Mouse (Mus musculus) intestine, embryonic 15.5 days (tissue): ENCODE measurements around the gene Arl6ip4. TPM values are rescaled to one million over a fixed set of nuclear protein-coding genes. Genes with fewer than 3 reads are reported as not detected.
A peak's percentile ranks its signal among the peaks of the same experiment; 100 is the strongest.

Experiments used
- ATAC-seq: fragments of 200-750 bp; cut with Nextera tagmentation; 2 replicates; pipeline ENCODE4 v1.8.0; 2017; ENCODE audit warnings: moderate TSS enrichment, moderate library complexity
- H3K27ac ChIP-seq: fragments of 300-500 bp; sonication (generic); 2 replicates; pipeline ENCODE4 v1.5.1; 2015; ENCODE audit warnings: mild to moderate bottlenecking, inconsistent platforms
- H3K27me3 ChIP-seq: fragments of 300-500 bp; sonication (generic); replicated peaks from 2 replicates; pipeline ENCODE4 v1.6.1; 2015; ENCODE audit warnings: inconsistent platforms
- H3K36me3 ChIP-seq: fragments of 300-500 bp; sonication (generic); 2 replicates; pipeline ENCODE4 v1.6.1; 2015; ENCODE audit warnings: inconsistent platforms
- H3K4me1 ChIP-seq: fragments of 300-500 bp; sonication (generic); replicated peaks from 2 replicates; pipeline ENCODE4 v1.6.1; 2015; ENCODE audit warnings: inconsistent platforms
- H3K4me2 ChIP-seq: fragments of 300-500 bp; sonication (generic); replicated peaks from 2 replicates; pipeline ENCODE4 v1.6.1; 2015; ENCODE audit warnings: mild to moderate bottlenecking, inconsistent platforms
- H3K4me3 ChIP-seq: fragments of 300-500 bp; sonication (generic); replicated peaks from 2 replicates; pipeline ENCODE4 v1.5.1; 2015; ENCODE audit warnings: inconsistent platforms
- H3K9ac ChIP-seq: fragments of 300-500 bp; sonication (generic); 2 replicates; pipeline ENCODE4 v1.6.1; 2015; ENCODE audit warnings: inconsistent platforms
- H3K9me3 ChIP-seq: fragments of 300-500 bp; sonication (generic); 2 replicates; pipeline ENCODE4 v1.6.1; 2016; ENCODE audit warnings: inconsistent platforms
- WGBS: fragments of 180-500 bp; shearing (Covaris S2); methylation state at CpG from one replicate; pipeline ENCODE4 v1.1.7; 2015; 5-methylcytosine and 5-hydroxymethylcytosine counted together
- polyA plus RNA-seq: library from polyadenylated mRNA; unstranded; fragments of >200 nt; fragmentation: Nextera tagmentation; extraction: Ambion mirVana; gene quantifications from 2 replicates; pipeline ENCODE4 v1.2.1, GENCODE M21; 2015

Gene Arl6ip4
- 90.8 and 95.4 TPM in 2 replicates for polyA plus RNA-seq

GRCm38 (mm10) chr5:124115990-124116845 is at the start of gene Arl6ip4:
Gene Arl6ip4 (plus strand): TSS chr5:124116089.
- H3K9me3 ChIP-seq, result no peaks in the 10 kb centered on the region
- peaks cover 35% of the 10 kb centered on the region for H3K36me3 ChIP-seq
- under 1% methylated on average over 64 of the region's 64 CpGs for WGBS
- peak within 1 kb of the TSS; percentile 91 for H3K4me2 ChIP-seq
- no peaks in the 10 kb centered on the region for H3K27me3 ChIP-seq
- peak; percentile 2; the same call in 1 of the 2 replicates for ATAC-seq
- H3K4me3 ChIP-seq, result peak within 1 kb of the TSS; percentile 76
- H3K27ac ChIP-seq, result peak within 1 kb of the TSS; percentile 77
- peaks cover 25% of the 10 kb centered on the region for H3K4me1 ChIP-seq
- H3K9ac ChIP-seq, result peak within 1 kb of the TSS; percentile 98

- no peak overlapping the region for H3K4me3 ChIP-seq
- no peaks in the 10 kb centered on the region for H3K9me3 ChIP-seq
- peak; percentile 71 for ATAC-seq
- no peaks in the 10 kb centered on the region for H3K27me3 ChIP-seq
- H3K36me3 ChIP-seq, result no peaks in the 10 kb centered on the region
- 0 out of 2 replicates have a peak overlapping the region, but pooled peaks have one; percentile 1 for H3K4me2 ChIP-seq
- H3K27ac ChIP-seq, result 0 out of 2 replicates have a peak overlapping the region, but pooled peaks have one; percentile 36
- H3K9ac ChIP-seq, result no peak overlapping the region
- H3K4me1 ChIP-seq, result peaks cover 12% of the 10 kb centered on the region
- WGBS, result 47% methylated on average over 3 of the region's 3 CpGs
These were observed 46.2 kb upstream of the Arl6ip4 start for GRCm38 (mm10) chr5:124069657-124070056.

GRCm38 (mm10) chr5:124073682-124074081 is 42.2 kb upstream of the Arl6ip4 start:
- no peak overlapping the region for H3K27ac ChIP-seq
- no peak overlapping the region for H3K9ac ChIP-seq
- WGBS, result 57% methylated on average over 9 of the region's 9 CpGs

GRCm38 (mm10) chr5:124074845-124075307 is 41.0 kb upstream of the Arl6ip4 start:
- no peak overlapping the region for H3K4me3 ChIP-seq
- no peak overlapping the region for H3K27ac ChIP-seq
- H3K9ac ChIP-seq, result no peak overlapping the region
- no peaks in the 10 kb centered on the region for H3K36me3 ChIP-seq
- H3K4me1 ChIP-seq, result peaks cover 32% of the 10 kb centered on the region
- ATAC-seq, result no peak; the same call in 1 of the 2 replicates
- H3K27me3 ChIP-seq, result no peaks in the 10 kb centered on the region
- H3K9me3 ChIP-seq, result no peaks in the 10 kb centered on the region
- 21% methylated on average over 10 of the region's 10 CpGs for WGBS
- no peak overlapping the region for H3K4me2 ChIP-seq

More at GRCm38 (mm10) chr5:124073682-124074081, 42.2 kb upstream of the Arl6ip4 start:
- no peaks in the 10 kb centered on the region for H3K9me3 ChIP-seq
- H3K4me3 ChIP-seq, result no peak overlapping the region
- peaks cover 32% of the 10 kb centered on the region for H3K4me1 ChIP-seq
- H3K27me3 ChIP-seq, result no peaks in the 10 kb centered on the region
- no peaks in the 10 kb centered on the region for H3K36me3 ChIP-seq
- no peak for ATAC-seq
- no peak overlapping the region for H3K4me2 ChIP-seq

- Histone ChIP-seq H3K4me1 (peaks cover 29% of the 10 kb centered on the region), H3K36me3 (no peaks in the 10 kb centered on the region), H3K4me3 (no peak overlapping the region), H3K27ac (peak overlapping the region; percentile 29; the same call in 1 of the 2 replicates), H3K9ac (no peak overlapping the region), H3K4me2 (no peak overlapping the region), H3K9me3 (no peaks in the 10 kb centered on the region), H3K27me3 (no peaks in the 10 kb centered on the region)
- no peak for ATAC-seq
- 71% methylated on average over 9 of the region's 9 CpGs for WGBS
These were observed 40.2 kb upstream of the Arl6ip4 start for GRCm38 (mm10) chr5:124075716-124076115.

GRCm38 (mm10) chr5:124076559-124076958 is 39.3 kb upstream of the Arl6ip4 start:
- Histone ChIP-seq H3K4me1 (peaks cover 33% of the 10 kb centered on the region), H3K9ac (no peak overlapping the region), H3K36me3 (no peaks in the 10 kb centered on the region), H3K4me3 (no peak overlapping the region), H3K9me3 (no peaks in the 10 kb centered on the region), H3K27me3 (no peaks in the 10 kb centered on the region), H3K27ac (peak overlapping the region; percentile 55), H3K4me2 (no peak overlapping the region)
- WGBS, result 44% methylated on average over 9 of the region's 9 CpGs
- peak; percentile 79 for ATAC-seq

- H3K4me2 ChIP-seq, result no peak overlapping the region
- H3K9me3 ChIP-seq, result no peaks in the 10 kb centered on the region
- no peak overlapping the region for H3K4me3 ChIP-seq
- H3K27ac ChIP-seq, result no peak overlapping the region
- H3K4me1 ChIP-seq, result peaks cover 33% of the 10 kb centered on the region
- no peaks in the 10 kb centered on the region for H3K27me3 ChIP-seq
- H3K36me3 ChIP-seq, result no peaks in the 10 kb centered on the region
- ATAC-seq, result no peak
- H3K9ac ChIP-seq, result no peak overlapping the region
- WGBS, result 87% methylated on average over 13 of the region's 13 CpGs
These were observed 38.6 kb upstream of the Arl6ip4 start for GRCm38 (mm10) chr5:124077241-124077640.

GRCm38 (mm10) chr5:124077856-124078460 is 37.9 kb upstream of the Arl6ip4 start:
- H3K9ac ChIP-seq, result no peak overlapping the region
- no peak overlapping the region for H3K4me3 ChIP-seq
- WGBS, result 52% methylated on average over 6 of the region's 6 CpGs
- no peak overlapping the region for H3K27ac ChIP-seq
- ATAC-seq, result no peak
- no peaks in the 10 kb centered on the region for H3K36me3 ChIP-seq
- no peak overlapping the region for H3K4me2 ChIP-seq
- H3K4me1 ChIP-seq, result peaks cover 33% of the 10 kb centered on the region
- no peaks in the 10 kb centered on the region for H3K27me3 ChIP-seq
- H3K9me3 ChIP-seq, result no peaks in the 10 kb centered on the region

GRCm38 (mm10) chr5:124078794-124079416 is 37.0 kb upstream of the Arl6ip4 start:
- Histone ChIP-seq H3K9me3 (no peaks in the 10 kb centered on the region), H3K4me3 (no peak overlapping the region), H3K27ac (no peak overlapping the region), H3K9ac (no peak overlapping the region), H3K27me3 (no peaks in the 10 kb centered on the region), H3K4me2 (no peak overlapping the region), H3K36me3 (no peaks in the 10 kb centered on the region), H3K4me1 (peaks cover 30% of the 10 kb centered on the region)
- WGBS, result 60% methylated on average over 9 of the region's 9 CpGs
- ATAC-seq, result no peak

GRCm38 (mm10) chr5:124079880-124080279 is 36.0 kb upstream of the Arl6ip4 start:
- Histone ChIP-seq H3K4me3 (no peak overlapping the region), H3K27me3 (no peaks in the 10 kb centered on the region), H3K4me1 (peaks cover 29% of the 10 kb centered on the region), H3K9ac (no peak overlapping the region), H3K4me2 (no peak overlapping the region), H3K36me3 (no peaks in the 10 kb centered on the region), H3K27ac (no peak overlapping the region), H3K9me3 (no peaks in the 10 kb centered on the region)
- 87% methylated on average over 17 of the region's 17 CpGs for WGBS
- ATAC-seq, result no peak

GRCm38 (mm10) chr5:124082447-124082846 is 33.4 kb upstream of the Arl6ip4 start:
- no peaks in the 10 kb centered on the region for H3K36me3 ChIP-seq
- ATAC-seq, result no peak
- H3K9ac ChIP-seq, result no peak overlapping the region
- peaks cover 12% of the 10 kb centered on the region; the same call in 1 of the 2 replicates for H3K4me1 ChIP-seq
- H3K4me2 ChIP-seq, result no peak overlapping the region
- H3K27me3 ChIP-seq, result no peaks in the 10 kb centered on the region
- 73% methylated on average over 10 of the region's 10 CpGs for WGBS
- H3K4me3 ChIP-seq, result no peak overlapping the region
- no peak overlapping the region for H3K27ac ChIP-seq
- H3K9me3 ChIP-seq, result no peaks in the 10 kb centered on the region
